Mouse (Mus musculus) heart, postnatal 0 days (tissue): ENCODE results near the gene Zfp446. TPM values are rescaled to one million over a fixed set of nuclear protein-coding genes. Genes with fewer than 3 reads are reported as not detected.

Experiments used
- ATAC-seq: fragments of 200-750 bp; cut with Nextera tagmentation; 2 replicates; pipeline ENCODE4 v1.8.0; 2017; ENCODE audit warnings: low read depth, moderate number of reproducible peaks, moderate library complexity; ENCODE audit not compliant: insufficient read depth
- DNase-seq: peaks from one replicate; pipeline ENCODE4 v3.0.0-alpha.2; 2016; ENCODE audit warnings: low spot score
- H3K27ac ChIP-seq: fragments of 300-500 bp; sonication (generic); 2 replicates; pipeline ENCODE4 v1.5.1; 2014; ENCODE audit warnings: low read depth, mild to moderate bottlenecking
- H3K27me3 ChIP-seq: fragments of 300-500 bp; sonication (generic); 2 replicates; pipeline ENCODE4 v1.6.1; 2014; ENCODE audit warnings: low read length, mixed read lengths; ENCODE audit not compliant: control insufficient read depth, insufficient read depth
- H3K36me3 ChIP-seq: fragments of 300-500 bp; sonication (generic); replicated peaks from 2 replicates; pipeline ENCODE4 v1.6.1; 2014; ENCODE audit warnings: low read length, mixed read lengths; ENCODE audit not compliant: control insufficient read depth, insufficient read depth
- H3K4me1 ChIP-seq: fragments of 300-500 bp; sonication (generic); 2 replicates; pipeline ENCODE4 v1.6.1; 2014; ENCODE audit warnings: antibody characterized with exemption; ENCODE audit not compliant: control insufficient read depth, insufficient read depth
- H3K4me2 ChIP-seq: fragments of 300-500 bp; sonication (generic); 2 replicates; pipeline ENCODE4 v1.6.1; 2014; ENCODE audit warnings: low read depth, mild to moderate bottlenecking, low read length, moderate library complexity
- H3K4me3 ChIP-seq: fragments of 300-500 bp; sonication (generic); 2 replicates; pipeline ENCODE4 v1.5.1; 2014; ENCODE audit warnings: low read depth, low read length
- H3K9ac ChIP-seq: fragments of 300-500 bp; sonication (generic); replicated peaks from 2 replicates; pipeline ENCODE4 v1.6.1; 2014; ENCODE audit warnings: low read depth, low read length, mixed read lengths
- H3K9me3 ChIP-seq: fragments of 300-500 bp; sonication (generic); replicated peaks from 2 replicates; pipeline ENCODE4 v1.6.1; 2016; ENCODE audit warnings: low read length; ENCODE audit not compliant: control insufficient read depth
- CTCF ChIP-seq: IDR thresholded peaks from 2 replicates; pipeline ENCODE4 v1.5.1; 2016; ENCODE audit warnings: antibody characterized with exemption, control low read depth, low read depth
- EP300 ChIP-seq: IDR thresholded peaks from 2 replicates; pipeline ENCODE4 v1.6.1; 2016; ENCODE audit warnings: antibody characterized with exemption, low read depth
- WGBS: fragments of 180-500 bp; shearing (Covaris S2); extraction: QIAGEN DNeasy Blood & Tissue Kit; methylation state at CpG from one replicate; pipeline ENCODE4 v1.1.7; 2014; 5-methylcytosine and 5-hydroxymethylcytosine counted together
- polyA plus RNA-seq: library from polyadenylated mRNA; unstranded; fragments of >200 nt; fragmentation: Nextera tagmentation; extraction: Ambion mirVana; gene quantifications from 2 replicates; pipeline ENCODE4 v1.2.1, GENCODE M21; 2015
- total RNA-seq: library from RNA; depleted of rRNA; stranded (reverse); fragments of >200 nt; gene quantifications from 2 replicates; pipeline ENCODE4 v1.2.3, GENCODE M21; 2014; ENCODE audit warnings: low replicate concordance

Zfp446 gene
- total and polyA plus RNA-seq, 2 experiments from 2014 or later: 2.5 to 3.3 TPM

DNA sequence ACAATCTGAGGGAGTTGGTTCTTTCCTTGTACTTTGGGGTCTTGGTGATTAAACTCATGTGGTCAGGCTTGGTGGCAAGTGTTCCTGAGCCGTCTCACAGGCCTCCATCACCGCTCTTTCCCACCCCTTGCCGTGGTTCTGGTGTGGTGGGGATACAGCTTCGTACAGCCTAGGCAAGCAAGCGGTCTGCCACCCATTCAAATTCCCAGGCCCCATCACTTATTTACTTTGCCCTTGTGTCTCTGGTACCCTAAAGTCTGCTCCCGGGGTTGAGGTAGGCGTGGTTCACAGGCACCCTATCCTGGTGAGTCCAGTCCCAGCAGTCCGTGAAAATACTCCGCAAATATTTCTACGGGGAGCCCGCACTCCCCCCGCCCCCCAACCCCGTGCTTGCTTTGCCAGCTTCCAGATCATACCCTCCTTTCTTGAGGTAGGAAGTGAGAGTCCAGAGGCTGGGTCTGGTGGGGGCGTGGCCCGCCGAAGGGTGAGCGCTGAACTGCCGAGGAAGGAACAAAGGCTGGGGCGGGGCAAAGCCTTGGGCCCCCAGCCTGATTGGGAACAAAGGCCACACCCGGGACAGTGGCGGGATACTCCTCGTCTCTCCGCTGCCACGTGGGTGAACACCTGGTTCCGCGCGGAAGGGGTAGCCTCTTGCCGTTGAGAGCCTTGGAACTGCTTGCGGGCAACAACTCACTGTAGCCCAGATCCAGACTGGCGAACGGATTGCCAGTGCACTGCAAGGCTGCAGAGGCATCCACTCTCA is 45.3 kb downstream of the Zfp446 start:
- TF ChIP-seq EP300 (no peak), CTCF (no peak)
- Histone ChIP-seq H3K9ac (peak overlapping the region; percentile 80), H3K27me3 (no peaks in the 10 kb centered on the region), H3K27ac (peak overlapping the region; percentile 98), H3K4me1 (peaks cover 15% of the 10 kb centered on the region), H3K4me2 (peak overlapping the region; percentile 93), H3K36me3 (peaks cover 26% of the 10 kb centered on the region), H3K9me3 (no peaks in the 10 kb centered on the region), H3K4me3 (peak overlapping the region; percentile 83)
- ATAC-seq: peak; percentile 21
- DNase-seq: peak; percentile 67
- 6% methylated on average over 31 of the region's 31 CpGs for WGBS

DNA sequence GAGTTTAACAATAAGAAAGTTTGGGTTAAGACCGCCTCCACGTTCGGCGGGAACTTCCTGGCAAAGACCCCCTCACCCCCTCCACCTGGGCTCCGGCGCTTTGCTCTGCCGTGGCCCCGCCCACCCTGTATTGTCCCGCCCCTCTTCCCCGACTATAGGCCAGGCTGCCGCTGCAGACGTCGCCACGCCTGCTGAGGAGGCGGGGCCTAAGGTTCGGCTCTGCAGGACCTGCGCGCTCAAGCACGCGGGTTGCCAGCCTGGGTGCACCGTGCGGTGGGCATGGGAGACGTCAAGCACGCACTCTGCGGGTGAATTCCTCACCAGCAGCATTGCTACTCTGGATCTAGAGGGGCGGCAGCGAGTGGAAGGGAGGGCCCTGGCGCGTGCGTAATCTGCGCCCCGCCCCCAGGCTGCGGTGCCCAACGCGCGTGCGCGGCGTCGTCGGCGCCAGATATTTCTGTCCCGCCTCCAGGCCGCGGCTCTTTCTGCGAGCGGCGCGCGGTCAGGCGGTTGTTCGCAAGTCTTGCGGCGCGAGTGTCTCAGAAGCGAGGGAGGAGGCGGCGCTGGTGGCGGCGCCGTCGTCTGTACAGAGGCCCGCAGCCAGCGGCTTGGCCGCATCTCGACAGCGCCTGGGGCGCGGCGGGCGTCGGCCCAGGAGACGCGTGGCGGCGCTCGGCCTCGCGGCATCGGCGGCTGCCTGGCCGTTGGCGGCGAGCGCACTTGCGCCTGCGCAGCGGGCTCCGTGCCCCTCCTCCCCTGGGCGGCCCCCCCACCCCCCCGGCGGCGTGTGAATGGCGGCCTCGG is 46.5 kb downstream of the Zfp446 start:
- TF ChIP-seq CTCF: no peak; the same call in 1 of the 2 replicates
- 0 out of 2 replicates have a peak, but pooled peaks have one; percentile 20 for TF ChIP-seq EP300
- ATAC-seq: peak; percentile 83

DNA sequence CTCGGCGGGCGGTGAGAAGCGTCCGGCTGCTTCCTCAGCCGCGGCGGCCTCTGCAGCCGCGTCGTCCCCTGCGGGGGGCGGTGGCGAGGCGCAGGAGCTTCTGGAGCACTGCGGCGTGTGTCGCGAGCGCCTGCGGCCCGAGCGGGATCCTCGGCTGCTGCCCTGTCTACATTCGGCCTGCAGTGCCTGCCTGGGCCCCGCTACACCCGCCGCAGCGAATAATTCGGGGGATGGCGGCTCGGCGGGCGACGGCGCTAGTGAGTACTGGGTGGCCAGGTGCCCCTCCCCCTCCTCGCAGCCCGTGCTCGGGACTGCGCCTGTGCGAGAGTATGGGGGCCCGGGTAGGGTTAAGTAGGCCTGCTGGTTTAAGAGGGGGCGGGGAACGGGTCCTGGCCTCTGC is 47.2 kb downstream of the Zfp446 start:
- ATAC-seq (peak; percentile 68), DNase-seq (peak; percentile 61)
- WGBS: 0% methylated on average over 44 of the region's 44 CpGs
- H3K9ac ChIP-seq: peak overlapping the region; percentile 80
- H3K27ac ChIP-seq: peak overlapping the region; percentile 98
- H3K4me2 ChIP-seq: peak overlapping the region; percentile 93
- H3K4me3 ChIP-seq: peak overlapping the region; percentile 83
- peaks cover 15% of the 10 kb centered on the region for H3K4me1 ChIP-seq
- no peaks in the 10 kb centered on the region for H3K27me3 ChIP-seq
- TF ChIP-seq EP300 (no peak), CTCF (peak; percentile 16; the same call in 1 of the 2 replicates)
- no peaks in the 10 kb centered on the region for H3K9me3 ChIP-seq
- H3K36me3 ChIP-seq: peaks cover 45% of the 10 kb centered on the region

More for the DNA sequence above, 46.5 kb downstream of the Zfp446 start:
- DNase-seq: peak; percentile 90
- H3K4me1 ChIP-seq: peaks cover 15% of the 10 kb centered on the region
- under 1% methylated on average over 91 of the region's 95 CpGs for WGBS
- peaks cover 38% of the 10 kb centered on the region for H3K36me3 ChIP-seq
- H3K27ac ChIP-seq: peak overlapping the region; percentile 98
- H3K27me3 ChIP-seq: no peaks in the 10 kb centered on the region
- H3K4me3 ChIP-seq: peak overlapping the region; percentile 83
- no peaks in the 10 kb centered on the region for H3K9me3 ChIP-seq
- H3K9ac ChIP-seq: peak overlapping the region; percentile 80
- H3K4me2 ChIP-seq: peak overlapping the region; percentile 93

DNA sequence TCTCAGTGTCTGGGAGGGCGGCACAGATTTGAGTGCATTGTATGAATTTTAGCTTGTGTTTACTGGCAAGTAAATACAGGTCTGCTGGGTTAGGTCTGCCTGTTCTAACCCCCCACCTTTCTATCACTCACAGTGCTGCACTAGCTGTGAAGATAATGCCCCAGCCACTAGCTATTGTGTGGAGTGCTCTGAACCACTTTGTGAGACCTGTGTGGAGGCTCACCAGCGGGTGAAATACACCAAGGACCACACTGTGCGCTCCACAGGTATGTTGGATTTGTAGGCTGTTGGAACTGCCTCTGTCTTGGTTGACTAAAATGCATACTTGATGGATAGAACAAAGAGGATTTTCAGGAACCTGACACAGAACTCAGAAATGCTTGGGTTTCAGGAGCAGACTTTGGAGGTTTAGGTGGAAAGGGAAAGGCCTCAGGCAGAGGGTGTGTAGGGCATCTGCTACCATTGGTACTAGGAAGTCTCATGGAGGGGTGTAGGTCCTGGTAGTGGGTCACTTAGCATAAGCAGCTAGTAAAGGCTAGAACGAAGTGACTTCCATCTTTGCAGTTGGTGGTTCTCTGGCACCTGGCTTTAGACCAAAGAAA is 48.0 kb downstream of the Zfp446 start:
- TF ChIP-seq CTCF (no peak), EP300 (no peak)
- DNase-seq: no peak
- no peak for ATAC-seq
- Histone ChIP-seq H3K27me3 (no peaks in the 10 kb centered on the region), H3K27ac (peak overlapping the region; percentile 98; the same call in 1 of the 2 replicates), H3K4me3 (peak overlapping the region; percentile 83), H3K36me3 (peaks cover 53% of the 10 kb centered on the region), H3K4me2 (peak overlapping the region; percentile 93), H3K9ac (peak overlapping the region; percentile 80), H3K9me3 (no peaks in the 10 kb centered on the region), H3K4me1 (peaks cover 15% of the 10 kb centered on the region)
- whole genome bisulfite sequencing: 31% methylated on average over 4 of the region's 4 CpGs

DNA sequence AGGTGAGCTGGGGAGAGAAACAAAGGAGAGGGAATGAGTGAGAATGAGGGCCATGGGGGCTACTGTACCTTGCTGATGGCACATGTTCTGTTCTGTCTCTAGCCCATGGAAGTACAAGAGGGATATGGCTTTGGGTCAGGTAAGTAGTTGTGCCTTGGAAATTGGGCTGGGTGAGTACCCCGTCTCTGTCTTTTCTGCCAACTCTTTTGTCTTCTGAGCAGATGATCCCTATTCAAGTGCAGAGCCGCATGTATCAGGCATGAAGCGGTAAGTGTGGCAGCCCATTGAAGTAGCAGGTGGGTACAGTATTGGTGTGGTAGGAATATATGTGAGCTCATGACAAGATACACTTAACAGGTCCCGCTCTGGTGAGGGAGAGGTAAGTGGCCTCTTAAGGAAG is 51.3 kb downstream of the Zfp446 start:
- Histone ChIP-seq H3K27ac (no peak overlapping the region), H3K4me3 (no peak overlapping the region), H3K9me3 (no peaks in the 10 kb centered on the region), H3K4me2 (no peak overlapping the region), H3K27me3 (no peaks in the 10 kb centered on the region), H3K4me1 (peaks cover 21% of the 10 kb centered on the region), H3K36me3 (peaks cover 78% of the 10 kb centered on the region), H3K9ac (no peak overlapping the region)
- 88% methylated on average over 4 of the region's 4 CpGs for WGBS
- ATAC-seq: no peak
- no peak for DNase-seq
- TF ChIP-seq EP300 (no peak), CTCF (no peak)
